Mouse (Mus musculus): ENCODE data around the gene Ctrc.

Gene Ctrc

DNA sequence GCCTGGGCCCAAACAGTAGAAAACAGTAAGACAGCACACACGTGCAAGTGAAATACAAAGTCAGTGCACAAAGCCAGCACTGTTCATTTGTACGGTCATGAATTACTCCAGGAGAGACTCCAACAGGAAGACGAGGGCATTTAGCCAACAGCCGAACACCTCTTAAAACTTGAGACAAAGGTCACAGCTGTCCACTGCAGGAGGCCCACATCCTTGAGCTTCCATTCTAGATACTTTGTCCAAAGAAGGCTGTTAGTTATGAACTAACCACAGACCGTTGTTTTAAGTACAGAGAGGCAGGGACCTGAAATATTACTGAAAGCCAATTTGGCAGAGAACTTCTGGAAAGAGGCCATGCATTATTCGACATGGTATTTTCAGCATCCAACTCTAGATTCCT lies 59.1 kb downstream of the Ctrc start:
- no peak for DNase-seq (ENCODE audit: low read depth)

DNA sequence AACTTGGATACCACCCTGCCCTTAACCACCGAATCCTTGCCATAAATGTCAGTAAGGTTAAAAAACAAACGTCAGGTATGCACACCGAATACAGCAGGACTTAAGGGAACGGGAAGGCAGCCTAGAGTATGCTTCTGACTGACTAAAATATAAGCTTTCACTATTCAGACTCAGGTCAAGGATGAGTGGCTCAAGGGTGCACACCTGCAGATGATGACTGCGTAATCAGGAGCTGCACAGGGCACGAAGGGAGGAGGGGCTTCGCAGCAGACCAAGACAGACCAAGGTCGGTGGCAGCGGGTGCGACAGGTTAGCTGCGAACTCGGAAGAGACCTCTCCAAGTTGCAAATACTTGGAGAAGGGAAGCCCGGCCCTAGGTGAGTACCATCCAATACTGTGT lies 60.0 kb downstream of the Ctrc start:
- no peak for DNase-seq (ENCODE audit: low read depth)

DNA sequence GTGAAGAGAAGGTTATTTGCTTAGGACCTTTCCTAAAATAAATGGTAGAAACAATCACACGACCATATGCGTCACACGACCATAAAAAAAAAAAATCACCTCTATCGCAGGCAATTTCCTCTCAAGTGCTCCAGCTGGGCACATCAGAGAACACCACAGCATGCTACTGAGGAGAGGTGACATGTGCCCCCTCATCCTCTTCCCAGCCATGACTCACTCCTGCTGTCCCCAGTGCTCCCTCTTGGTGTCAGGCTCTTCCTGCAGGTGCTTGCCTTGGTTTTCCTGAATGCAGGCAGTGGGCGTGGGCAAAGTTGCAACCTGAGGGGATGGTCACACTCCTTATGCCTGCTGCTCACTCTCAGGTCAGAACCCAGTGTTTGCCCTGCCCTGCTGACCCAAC lies 61.3 kb downstream of the Ctrc start:
- peak; percentile 38 for DNase-seq (ENCODE audit: low read depth)

DNA sequence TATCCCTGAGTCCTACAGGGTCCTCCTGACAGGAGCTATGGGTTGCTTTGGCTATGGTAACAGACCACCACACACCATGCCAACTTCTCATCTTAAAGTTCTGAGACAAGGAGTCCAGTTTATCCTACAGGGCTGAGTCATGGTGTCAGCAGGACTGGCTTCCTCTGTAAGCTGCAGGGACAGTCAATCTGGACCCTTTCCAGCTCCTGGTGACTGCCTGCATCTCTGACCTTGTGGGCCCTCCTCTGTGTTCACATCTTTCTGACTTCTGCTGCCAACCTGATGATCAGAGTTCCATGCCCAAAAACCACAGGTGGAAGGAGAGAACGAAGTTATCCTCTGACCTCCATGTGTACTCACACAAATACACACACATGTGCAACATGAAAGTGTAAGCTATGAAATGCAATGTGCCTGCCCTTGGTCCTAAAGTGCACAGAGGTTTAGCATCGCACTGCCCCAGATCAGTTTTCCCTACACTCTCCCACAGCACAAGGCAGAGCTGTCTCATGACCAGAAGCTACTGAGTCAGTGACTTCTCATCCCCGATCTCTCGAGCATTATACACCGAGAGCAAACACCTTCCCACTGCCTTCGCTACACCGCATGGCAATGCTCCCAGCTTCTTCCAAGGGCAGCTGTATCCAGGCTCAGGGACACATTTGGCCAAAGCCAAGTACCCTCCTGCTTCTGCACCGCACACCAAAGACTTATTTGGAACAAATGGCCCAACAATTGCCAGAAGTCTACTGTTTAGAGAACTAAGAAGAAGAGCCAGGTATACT lies 64.8 kb downstream of the Ctrc start:
- DNase-seq (ENCODE audit: low read depth) = no peak

DNA sequence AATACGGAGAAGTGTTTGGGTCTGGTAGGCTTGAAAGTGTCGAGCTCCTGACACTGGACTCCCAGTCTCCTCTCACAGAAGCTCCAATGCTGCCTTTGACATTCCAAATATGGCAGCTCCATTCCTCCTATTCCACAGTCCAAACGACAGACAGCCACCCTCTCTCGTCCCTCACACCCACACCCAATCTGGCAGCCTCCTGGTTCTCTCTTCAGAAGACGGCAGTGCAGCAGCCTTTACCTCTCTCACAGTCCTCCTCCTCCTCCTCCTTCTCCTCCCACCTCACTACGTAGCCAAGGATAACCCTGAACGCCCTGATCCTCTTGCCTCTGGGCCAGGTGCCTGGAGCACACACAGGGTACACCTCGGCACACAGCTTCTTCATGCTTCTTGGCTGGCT lies 66.3 kb downstream of the Ctrc start:
- no peak for DNase-seq (ENCODE audit: low read depth)

- peak; percentile 24 for DNase-seq (ENCODE audit: low read depth)
These were observed 73.1 kb downstream of the Ctrc start for GRCm38 (mm10) chr4:141773019-141773418.

DNA sequence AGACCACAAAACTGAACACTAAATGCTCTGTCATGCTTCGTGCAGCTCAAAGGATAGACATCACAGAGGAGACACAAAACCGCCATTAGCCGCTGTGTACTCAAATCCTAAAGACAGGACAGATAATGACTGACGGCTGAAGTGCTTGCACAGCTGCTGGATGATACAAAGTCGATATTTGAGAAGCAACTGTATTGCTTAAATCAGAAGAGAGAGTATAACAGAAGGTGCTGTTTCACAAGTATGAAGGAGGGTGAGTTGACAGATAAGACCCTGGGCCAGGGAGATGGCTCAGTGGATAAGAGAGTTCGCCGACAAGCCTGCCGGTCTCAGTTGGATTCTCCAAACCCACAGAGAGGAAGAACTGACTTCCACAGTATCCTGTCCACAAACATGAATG lies 74.3 kb downstream of the Ctrc start:
- DNase-seq (ENCODE audit: low read depth) = peak; percentile 89

GRCm38 (mm10) chr4:141769501-141770160 lies 76.5 kb downstream of the Ctrc start:
- no peak for DNase-seq (ENCODE audit: low read depth)

- no peak for DNase-seq (ENCODE audit: low read depth)
These were observed 78.7 kb downstream of the Ctrc start for GRCm38 (mm10) chr4:141767353-141768036.

DNA sequence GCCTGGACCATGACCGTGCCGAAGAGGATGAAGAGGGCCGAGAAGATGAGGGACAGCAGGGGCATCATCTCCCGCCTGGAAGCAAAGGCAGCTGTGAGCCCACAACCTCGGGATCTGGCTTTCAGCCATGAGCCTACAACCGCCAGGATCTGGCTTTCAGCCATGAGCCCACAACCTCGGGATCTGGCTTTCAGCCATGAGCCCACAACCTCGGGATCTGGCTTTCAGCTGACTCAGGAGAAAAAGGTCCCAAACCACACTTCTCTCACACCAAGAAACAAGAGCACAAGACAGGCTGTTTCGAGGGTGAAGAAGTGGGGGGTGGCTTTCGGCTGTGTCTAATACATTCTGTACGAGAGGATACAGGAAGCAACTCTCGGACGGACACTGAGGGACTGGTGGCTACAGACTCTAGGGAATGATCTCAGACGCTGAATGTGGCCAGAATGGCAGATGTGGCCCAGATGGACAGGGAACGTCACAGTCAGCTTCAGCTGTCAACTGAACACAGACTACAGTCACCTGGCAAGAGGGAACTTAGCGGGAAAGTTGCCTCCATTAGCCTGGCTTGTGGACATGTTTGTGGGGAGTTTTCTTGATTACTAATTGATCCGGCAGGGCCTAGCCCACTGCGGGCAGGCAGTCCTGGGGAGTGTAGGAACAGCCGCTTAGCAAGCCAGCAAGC lies 79.3 kb downstream of the Ctrc start:
- DNase-seq (ENCODE audit: low read depth) = no peak

DNA sequence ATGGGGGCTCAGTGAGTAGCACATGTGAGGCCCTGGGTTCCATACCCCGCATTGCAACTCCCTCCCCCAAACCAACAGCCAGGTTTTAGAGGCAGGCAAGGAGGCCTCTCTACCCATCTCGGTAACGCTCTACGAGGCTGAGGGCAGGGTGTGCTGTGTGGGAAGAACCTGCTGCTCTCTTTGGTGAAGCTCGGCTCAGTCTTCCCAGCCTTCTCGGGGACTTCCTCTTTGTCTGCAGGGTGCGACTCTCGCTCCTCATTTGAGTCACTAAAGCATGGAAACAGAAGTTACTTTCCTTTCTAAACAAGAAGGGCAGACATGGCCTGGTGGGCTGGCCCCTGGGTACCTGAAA lies 79.9 kb downstream of the Ctrc start:
- DNase-seq (ENCODE audit: low read depth) = no peak

DNA sequence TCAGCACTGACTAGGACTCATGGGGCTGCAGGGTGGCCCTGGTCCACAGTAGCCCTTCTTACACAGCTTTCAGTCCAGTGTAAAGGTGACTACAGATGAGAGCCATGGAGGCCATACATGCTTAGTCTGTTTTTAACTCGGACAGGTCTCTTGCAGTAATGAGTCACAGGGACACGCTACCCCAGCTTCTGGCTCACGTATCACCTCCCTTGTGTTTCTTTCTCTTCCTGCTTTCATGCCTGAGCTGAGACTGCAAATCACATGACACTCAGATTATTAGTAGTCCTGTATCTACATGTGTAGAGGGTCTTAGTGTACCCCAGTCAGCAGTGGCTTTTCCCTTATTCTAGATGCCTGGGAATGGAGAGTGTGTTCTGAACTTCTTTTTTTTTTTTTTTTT lies 81.2 kb downstream of the Ctrc start:
- no peak for DNase-seq (ENCODE audit: low read depth)
